Comparison of ENCODE assay signal across 8 mouse cellular contexts in the genomic region with DNA sequence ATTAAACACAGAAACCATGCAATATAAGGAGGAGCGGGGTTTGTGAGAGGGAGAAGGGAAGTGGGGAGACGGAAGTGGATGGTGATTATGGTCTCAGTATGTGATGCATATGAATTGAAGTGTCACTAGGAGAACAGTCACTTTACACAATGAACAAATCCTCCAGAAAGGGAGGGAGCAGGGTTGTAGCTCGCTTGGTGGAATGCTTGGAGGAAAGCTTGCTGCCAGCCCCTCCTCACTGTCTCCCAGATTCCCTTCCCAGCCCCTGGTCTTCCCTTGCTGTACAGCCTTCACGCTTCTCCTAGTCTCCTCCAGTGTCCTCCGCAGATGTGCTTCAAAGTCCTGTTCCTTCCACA. TPM values are rescaled to one million over a fixed set of nuclear protein-coding genes. Genes with fewer than 3 reads are reported as not detected.
A peak's percentile ranks its signal among the peaks of the same experiment; 100 is the strongest.
DNase-seq lines count a peak whose midpoint lies in the region; ATAC-seq and TF ChIP-seq lines count a peak whose summit lies in the region.

No protein-coding gene starts in this region.

- no peaks in the 10 kb centered on the region for H3K9me3 ChIP-seq in heart, embryonic 14.5 days (ENCODE audit: control insufficient read depth, low read length)
- no peaks in the 10 kb centered on the region for H3K9me3 ChIP-seq in midbrain, embryonic 16.5 days (replicated peaks; ENCODE audit: control insufficient read depth, low read length, poor library complexity, severe bottlenecking)

- no peak overlapping the region for H3K27ac ChIP-seq in heart, embryonic 14.5 days (replicated peaks in 1 of 2; ENCODE audit: control insufficient read depth in 1 of 2, insufficient read depth in 1 of 2, low read depth in 2 of 2, low read length in 2 of 2)
- H3K27ac ChIP-seq in cortical plate, adult 2 months (ENCODE audit: insufficient read depth, low read length), result no peak overlapping the region
- peak overlapping the region; percentile 53 for H3K27ac ChIP-seq in midbrain, embryonic 16.5 days (ENCODE audit: low read length)

- no peak for TF ChIP-seq CTCF in cortical plate, adult 2 months (IDR thresholded peaks at IDR 0.05; ENCODE audit: extremely low read depth, insufficient read depth, low read length)

- peak overlapping the region; percentile 29 to 42; a peak in 3 of 4 replicates for H3K4me3 ChIP-seq in heart, embryonic 14.5 days (ENCODE audit: control insufficient read depth in 1 of 2, insufficient read depth in 1 of 2, low read depth in 1 of 2, low read length in 2 of 2)
- 0 out of 2 replicates have a peak overlapping the region, but pooled peaks have one; percentile 25 for H3K4me3 ChIP-seq in cortical plate, adult 2 months (ENCODE audit: insufficient read depth, low read length)
- H3K4me3 ChIP-seq in midbrain, embryonic 16.5 days (ENCODE audit: low read depth, low read length), result peak overlapping the region; percentile 33

- no peak for ATAC-seq in heart, embryonic 14.5 days (ENCODE audit: insufficient number of reproducible peaks, insufficient read depth, low FRiP score, low read depth)
- ATAC-seq in inflammation-experienced regulatory T-cells, adult 6 months, result peak; percentile 62
- ATAC-seq in midbrain, embryonic 16.5 days, result peak; percentile 68

- no peak for DNase-seq in heart, postnatal 10 days
- no peak for DNase-seq in layer of hippocampus, adult 11-12 months (ENCODE audit: low spot score)
- no peak for DNase-seq in cerebellum, postnatal 4 days (ENCODE audit: low spot score in 2 of 2)
- no peak for DNase-seq in frontal cortex, adult 2 months (ENCODE audit: extremely low spot score in 1 of 2, low spot score in 1 of 2)

- H3K36me3 ChIP-seq in heart, embryonic 14.5 days (ENCODE audit: control insufficient read depth, insufficient read depth, low read length), result no peaks in the 10 kb centered on the region
- no peaks in the 10 kb centered on the region for H3K36me3 ChIP-seq in midbrain, embryonic 16.5 days (ENCODE audit: control insufficient read depth, insufficient read depth, low read length)

- intact Hi-C loops in heart, postnatal 10 days (cut with DNase I), result no loop called here

- no peaks in the 10 kb centered on the region for H3K27me3 ChIP-seq in heart, embryonic 14.5 days (ENCODE audit: control insufficient read depth, insufficient read depth, low read length)
- no peaks in the 10 kb centered on the region for H3K27me3 ChIP-seq in midbrain, embryonic 16.5 days (ENCODE audit: control insufficient read depth, insufficient read depth, low read depth, low read length)

- no peak for TF ChIP-seq POLR2A in cortical plate, adult 2 months (IDR thresholded peaks at IDR 0.05; ENCODE audit: extremely low read depth, insufficient read depth, low read length)

- 28% methylated on average over 5 of the region's 5 CpGs for WGBS in heart, embryonic 14.5 days
- WGBS in midbrain, embryonic 16.5 days, result 32% methylated on average over 5 of the region's 5 CpGs

- H3K4me2 ChIP-seq in heart, embryonic 14.5 days (ENCODE audit: low read length), result peak overlapping the region; percentile 69
- H3K4me2 ChIP-seq in midbrain, embryonic 16.5 days (ENCODE audit: low read length), result peak overlapping the region; percentile 52

- peaks cover 2 to 7% of the 10 kb centered on the region in 2 experiments; a peak in 2 of 4 replicates for H3K4me1 ChIP-seq in heart, embryonic 14.5 days (ENCODE audit: control insufficient read depth in 2 of 2, insufficient read depth in 2 of 2, low read length in 2 of 2)
- no peaks in the 10 kb centered on the region; the same call in 1 of the 2 replicates for H3K4me1 ChIP-seq in cortical plate, adult 2 months (ENCODE audit: control insufficient read depth, insufficient read depth, low read length)
- H3K4me1 ChIP-seq in midbrain, embryonic 16.5 days (ENCODE audit: control insufficient read depth, insufficient read depth, low read length), result peaks cover 4% of the 10 kb centered on the region; the same call in 1 of the 2 replicates

- H3K9ac ChIP-seq in heart, embryonic 14.5 days (ENCODE audit: low read length), result peak overlapping the region; percentile 46
- peak overlapping the region; percentile 35 for H3K9ac ChIP-seq in midbrain, embryonic 16.5 days (ENCODE audit: low read depth, low read length)

RNA-seq across cellular contexts. Expression of gene Gpld1, which starts 22.9 kb away (rescaled TPM):
- polyA plus RNA-seq in heart, embryonic 14.5 days (2014; fragmentation: Nextera tagmentation; extraction: Ambion mirVana), result 0.20 and 0.27 TPM in 2 replicates
- total RNA-seq in heart, postnatal 10 days (2021), result 1 to 10 TPM in 1 of 2 experiments, under 1 TPM in 1; 0.93 to 1.4 TPM
- polyA plus RNA-seq in cortical plate, adult 2 months (2012; rRNA removed), result 21.7 and 22.6 TPM in 2 replicates
- polyA plus RNA-seq in inflammation-experienced regulatory T-cells, adult 6 months (2017; shearing (Covaris generic)), result 1 to 10 TPM; 1.0 to 3.3 (median 1.9) TPM
- polyA plus RNA-seq in midbrain, embryonic 16.5 days (2015; fragmentation: Nextera tagmentation; extraction: Ambion mirVana), result 2.8 and 3.5 TPM in 2 replicates
- 18.5 and 18.6 TPM in 2 replicates for polyA plus RNA-seq in frontal cortex, adult 2 months (2012; rRNA removed)

RNA-seq across cellular contexts. Expression of gene Aldh5a1, which starts 28.4 kb away (rescaled TPM):
- 12.2 and 14.4 TPM in 2 replicates for polyA plus RNA-seq in heart, embryonic 14.5 days (2014; fragmentation: Nextera tagmentation; extraction: Ambion mirVana)
- total RNA-seq in heart, postnatal 10 days (2021), result 10 to 100 TPM; 16.4 to 18.9 TPM
- polyA plus RNA-seq in cortical plate, adult 2 months (2012; rRNA removed), result 39.0 TPM in 2 replicates
- under 1 TPM; 0.11 to 0.68 (median 0.57) TPM for polyA plus RNA-seq in inflammation-experienced regulatory T-cells, adult 6 months (2017; shearing (Covaris generic))
- polyA plus RNA-seq in midbrain, embryonic 16.5 days (2015; fragmentation: Nextera tagmentation; extraction: Ambion mirVana), result 12.8 and 14.0 TPM in 2 replicates
- polyA plus RNA-seq in frontal cortex, adult 2 months (2012; rRNA removed), result 42.5 and 44.2 TPM in 2 replicates

RNA-seq across cellular contexts. Expression of gene Mrs2, which starts 54.4 kb away (rescaled TPM):
- polyA plus RNA-seq in heart, embryonic 14.5 days (2014; fragmentation: Nextera tagmentation; extraction: Ambion mirVana), result 19.2 and 21.7 TPM in 2 replicates
- 10 to 100 TPM; 46.7 to 60.0 TPM for total RNA-seq in heart, postnatal 10 days (2021)
- polyA plus RNA-seq in cortical plate, adult 2 months (2012; rRNA removed), result 47.6 and 53.6 TPM in 2 replicates
- polyA plus RNA-seq in inflammation-experienced regulatory T-cells, adult 6 months (2017; shearing (Covaris generic)), result 1 to 10 TPM; 5.0 to 6.5 (median 5.5) TPM
- 14.9 and 19.3 TPM in 2 replicates for polyA plus RNA-seq in midbrain, embryonic 16.5 days (2015; fragmentation: Nextera tagmentation; extraction: Ambion mirVana)
- polyA plus RNA-seq in frontal cortex, adult 2 months (2012; rRNA removed), result 38.1 and 47.1 TPM in 2 replicates
